Mouse (Mus musculus): ENCODE results near the gene Gm11020. TPM values are rescaled to one million over a fixed set of nuclear protein-coding genes. Genes with fewer than 3 reads are reported as not detected.
A peak's percentile ranks its signal among the peaks of the same experiment; 100 is the strongest.

The Gm11020 gene
- polyA plus RNA-seq, 1 experiment from 2014 or later: not detected

- ATAC-seq: no peak
Measured at GRCm38 (mm10) chr8:104344622-104345021, 23.3 kb downstream of the Gm11020 start.

GRCm38 (mm10) chr8:104346706-104347105 is 25.3 kb downstream of the Gm11020 start:
- 0 out of 2 replicates have a peak, but pooled peaks cover under 1% of the 10 kb centered on the region for H3K4me1 ChIP-seq
- no peaks in the 10 kb centered on the region for H3K27me3 ChIP-seq
- H3K27ac ChIP-seq: no peak overlapping the region
- 61% methylated on average over 12 of the region's 12 CpGs for WGBS
- no peaks in the 10 kb centered on the region for H3K9me3 ChIP-seq (replicated peaks)
- no peak overlapping the region for H3K4me2 ChIP-seq
- no peak for ATAC-seq
- peaks cover 29% of the 10 kb centered on the region; the same call in 1 of the 2 replicates for H3K36me3 ChIP-seq (ENCODE audit: poor library complexity, severe bottlenecking)
- H3K9ac ChIP-seq: no peak overlapping the region
- H3K4me3 ChIP-seq: no peak overlapping the region

More at GRCm38 (mm10) chr8:104344622-104345021, 23.3 kb downstream of the Gm11020 start:
- no peak overlapping the region for H3K4me3 ChIP-seq
- H3K27ac ChIP-seq: no peak overlapping the region
- WGBS: 92% methylated on average over 5 of the region's 5 CpGs
- H3K9me3 ChIP-seq (replicated peaks): no peaks in the 10 kb centered on the region
- H3K36me3 ChIP-seq (ENCODE audit: poor library complexity, severe bottlenecking): peaks cover 21% of the 10 kb centered on the region; the same call in 1 of the 2 replicates
- H3K4me2 ChIP-seq: no peak overlapping the region
- H3K27me3 ChIP-seq: no peaks in the 10 kb centered on the region
- H3K9ac ChIP-seq: no peak overlapping the region
- H3K4me1 ChIP-seq: peaks cover 10% of the 10 kb centered on the region; the same call in 1 of the 2 replicates

GRCm38 (mm10) chr8:104348971-104349370 is 27.6 kb downstream of the Gm11020 start:
- Histone ChIP-seq H3K4me1 (peaks cover 10% of the 10 kb centered on the region; the same call in 1 of the 2 replicates), H3K4me3 (no peak overlapping the region), H3K4me2 (no peak overlapping the region), H3K9ac (no peak overlapping the region), H3K27ac (no peak overlapping the region), H3K9me3 (replicated peaks) (no peaks in the 10 kb centered on the region), H3K36me3 (ENCODE audit: poor library complexity, severe bottlenecking) (peaks cover 37% of the 10 kb centered on the region), H3K27me3 (no peaks in the 10 kb centered on the region)
- no peak for ATAC-seq
- WGBS: 95% methylated on average over 5 of the region's 5 CpGs

GRCm38 (mm10) chr8:104350047-104350446 is 28.7 kb downstream of the Gm11020 start:
- Histone ChIP-seq H3K36me3 (ENCODE audit: poor library complexity, severe bottlenecking) (peaks cover 46% of the 10 kb centered on the region), H3K4me3 (no peak overlapping the region), H3K27me3 (no peaks in the 10 kb centered on the region), H3K4me2 (no peak overlapping the region), H3K9ac (no peak overlapping the region), H3K9me3 (replicated peaks) (no peaks in the 10 kb centered on the region), H3K27ac (no peak overlapping the region), H3K4me1 (peaks cover 10% of the 10 kb centered on the region; the same call in 1 of the 2 replicates)
- WGBS: 88% methylated on average over 13 of the region's 13 CpGs
- no peak for ATAC-seq

GRCm38 (mm10) chr8:104353186-104353585 is 31.8 kb downstream of the Gm11020 start:
- H3K4me2 ChIP-seq: no peak overlapping the region
- H3K9me3 ChIP-seq (replicated peaks): no peaks in the 10 kb centered on the region
- no peak overlapping the region for H3K4me3 ChIP-seq
- H3K27ac ChIP-seq: no peak overlapping the region
- WGBS: 52% methylated on average over 5 of the region's 5 CpGs
- H3K9ac ChIP-seq: no peak overlapping the region
- H3K4me1 ChIP-seq: peaks cover 10% of the 10 kb centered on the region; the same call in 1 of the 2 replicates
- ATAC-seq: peak; percentile 30; the same call in 1 of the 2 replicates
- H3K27me3 ChIP-seq: no peaks in the 10 kb centered on the region
- peaks cover 42% of the 10 kb centered on the region for H3K36me3 ChIP-seq (ENCODE audit: poor library complexity, severe bottlenecking)

GRCm38 (mm10) chr8:104354504-104354903 is 33.1 kb downstream of the Gm11020 start:
- H3K27ac ChIP-seq: no peak overlapping the region
- WGBS: 90% methylated on average over 10 of the region's 10 CpGs
- peaks cover 35% of the 10 kb centered on the region for H3K36me3 ChIP-seq (ENCODE audit: poor library complexity, severe bottlenecking)
- no peaks in the 10 kb centered on the region for H3K27me3 ChIP-seq
- H3K9ac ChIP-seq: no peak overlapping the region
- ATAC-seq: no peak
- H3K4me2 ChIP-seq: no peak overlapping the region
- peaks cover 11% of the 10 kb centered on the region for H3K4me1 ChIP-seq
- H3K4me3 ChIP-seq: no peak overlapping the region
- no peaks in the 10 kb centered on the region for H3K9me3 ChIP-seq (replicated peaks)

- no peaks in the 10 kb centered on the region for H3K9me3 ChIP-seq (replicated peaks)
- 83% methylated on average over 3 of the region's 3 CpGs for WGBS
- H3K4me2 ChIP-seq: no peak overlapping the region
- peaks cover 6% of the 10 kb centered on the region for H3K4me1 ChIP-seq
- ATAC-seq: no peak
- no peak overlapping the region for H3K27ac ChIP-seq
- H3K36me3 ChIP-seq (ENCODE audit: poor library complexity, severe bottlenecking): peaks cover 19% of the 10 kb centered on the region
- H3K4me3 ChIP-seq: no peak overlapping the region
- H3K9ac ChIP-seq: no peak overlapping the region
- no peaks in the 10 kb centered on the region for H3K27me3 ChIP-seq
Measured at GRCm38 (mm10) chr8:104358637-104359036, 37.3 kb downstream of the Gm11020 start.

GRCm38 (mm10) chr8:104359778-104360456 is 38.5 kb downstream of the Gm11020 start:
- no peaks in the 10 kb centered on the region for H3K9me3 ChIP-seq (replicated peaks)
- H3K9ac ChIP-seq: no peak overlapping the region
- peaks cover 6% of the 10 kb centered on the region for H3K4me1 ChIP-seq
- H3K4me2 ChIP-seq: no peak overlapping the region
- no peak overlapping the region for H3K27ac ChIP-seq
- no peak for ATAC-seq
- no peak overlapping the region for H3K4me3 ChIP-seq
- H3K27me3 ChIP-seq: no peaks in the 10 kb centered on the region
- peaks cover 11% of the 10 kb centered on the region; the same call in 1 of the 2 replicates for H3K36me3 ChIP-seq (ENCODE audit: poor library complexity, severe bottlenecking)
- 67% methylated on average over 15 of the region's 15 CpGs for WGBS

- ATAC-seq: no peak
- WGBS: 93% methylated on average over 9 of the region's 9 CpGs
- Histone ChIP-seq H3K4me1 (peaks cover 33% of the 10 kb centered on the region), H3K4me3 (no peak overlapping the region), H3K36me3 (ENCODE audit: poor library complexity, severe bottlenecking) (no peaks in the 10 kb centered on the region), H3K9me3 (replicated peaks) (no peaks in the 10 kb centered on the region), H3K4me2 (no peak overlapping the region), H3K27me3 (no peaks in the 10 kb centered on the region), H3K9ac (no peak overlapping the region), H3K27ac (no peak overlapping the region)
Measured at GRCm38 (mm10) chr8:104365695-104366094, 44.3 kb downstream of the Gm11020 start.

- peaks cover 33% of the 10 kb centered on the region for H3K4me1 ChIP-seq
- H3K27me3 ChIP-seq: no peaks in the 10 kb centered on the region
- H3K36me3 ChIP-seq (ENCODE audit: poor library complexity, severe bottlenecking): no peaks in the 10 kb centered on the region
- 17% methylated on average over 5 of the region's 5 CpGs for WGBS
- H3K4me3 ChIP-seq: no peak overlapping the region
- ATAC-seq: peak; percentile 76
- no peak overlapping the region for H3K9ac ChIP-seq
- no peaks in the 10 kb centered on the region for H3K9me3 ChIP-seq (replicated peaks)
- H3K27ac ChIP-seq: no peak overlapping the region
- H3K4me2 ChIP-seq: 0 out of 2 replicates have a peak overlapping the region, but pooled peaks have one; percentile 15
Measured at GRCm38 (mm10) chr8:104367398-104367797, 46.0 kb downstream of the Gm11020 start.

GRCm38 (mm10) chr8:104369591-104369990 is 48.2 kb downstream of the Gm11020 start:
- Histone ChIP-seq H3K4me1 (peaks cover 33% of the 10 kb centered on the region), H3K27me3 (no peaks in the 10 kb centered on the region), H3K36me3 (ENCODE audit: poor library complexity, severe bottlenecking) (no peaks in the 10 kb centered on the region), H3K4me2 (no peak overlapping the region), H3K9ac (no peak overlapping the region), H3K4me3 (no peak overlapping the region), H3K9me3 (replicated peaks) (no peaks in the 10 kb centered on the region), H3K27ac (no peak overlapping the region)
- 73% methylated on average over 12 of the region's 12 CpGs for WGBS
- peak; percentile 16; the same call in 1 of the 2 replicates for ATAC-seq

GRCm38 (mm10) chr8:104370071-104370470 is 48.7 kb downstream of the Gm11020 start:
- H3K4me3 ChIP-seq: no peak overlapping the region
- no peaks in the 10 kb centered on the region for H3K27me3 ChIP-seq
- no peak overlapping the region for H3K27ac ChIP-seq
- 83% methylated on average over 6 of the region's 6 CpGs for WGBS
- H3K9me3 ChIP-seq (replicated peaks): no peaks in the 10 kb centered on the region
- peaks cover 37% of the 10 kb centered on the region for H3K4me1 ChIP-seq
- no peaks in the 10 kb centered on the region for H3K36me3 ChIP-seq (ENCODE audit: poor library complexity, severe bottlenecking)
- ATAC-seq: no peak
- no peak overlapping the region for H3K4me2 ChIP-seq
- H3K9ac ChIP-seq: no peak overlapping the region
